Mouse (Mus musculus) right cerebral cortex, postnatal 10 days (tissue): ENCODE measurements around the gene Cga.
"Not testable (repeated sequence)": the region's sequence is repeated elsewhere in the genome, so short reads cannot be mapped to it uniquely, and the experiment has no call there.

Experiments
- DNase-seq, 2 experiments: peaks; one replicate each; pipeline ENCODE4 v3.0.0; 2021; ENCODE audit warnings: low spot score in 2 of 2

Cga gene

DNA sequence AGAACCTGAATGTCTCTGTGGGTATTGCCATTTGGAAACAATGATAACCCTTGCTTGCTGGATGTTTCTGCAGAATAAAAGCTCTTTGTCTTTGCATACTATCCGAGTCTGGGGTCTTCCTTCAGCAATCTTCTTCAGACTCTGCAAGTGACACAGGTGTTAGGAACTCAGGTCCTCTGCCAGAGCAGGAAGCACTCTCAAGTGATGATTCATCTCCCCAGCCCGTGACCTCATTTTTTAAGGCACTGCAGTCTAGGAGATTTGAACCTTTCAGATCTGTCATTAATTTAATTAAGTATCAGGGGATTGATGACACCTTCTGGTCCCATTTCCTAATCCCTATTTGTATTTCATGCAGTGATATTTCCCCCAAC is 3.8 kb upstream of the Cga start:
- no peak for DNase-seq

DNA sequence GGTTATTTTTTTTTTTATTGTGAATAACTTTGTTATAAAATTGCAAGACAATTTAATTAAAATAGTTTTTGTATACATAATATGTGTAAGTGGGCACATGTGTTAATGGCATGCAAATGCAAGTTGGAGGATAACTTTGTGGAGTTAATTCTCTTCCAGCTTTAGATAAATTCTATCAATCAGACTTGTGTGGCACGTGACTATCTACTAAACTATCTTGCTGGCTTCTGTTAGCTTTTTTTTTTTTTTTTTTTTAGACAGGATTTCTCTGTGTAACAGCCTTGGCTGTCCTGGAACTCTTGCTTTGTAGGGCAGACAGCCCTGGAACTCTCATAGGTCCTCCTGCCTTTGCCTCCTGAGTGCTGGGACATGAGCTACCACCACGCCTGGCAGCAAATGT is 4.9 kb downstream of the Cga start:
- no peak for DNase-seq

DNA sequence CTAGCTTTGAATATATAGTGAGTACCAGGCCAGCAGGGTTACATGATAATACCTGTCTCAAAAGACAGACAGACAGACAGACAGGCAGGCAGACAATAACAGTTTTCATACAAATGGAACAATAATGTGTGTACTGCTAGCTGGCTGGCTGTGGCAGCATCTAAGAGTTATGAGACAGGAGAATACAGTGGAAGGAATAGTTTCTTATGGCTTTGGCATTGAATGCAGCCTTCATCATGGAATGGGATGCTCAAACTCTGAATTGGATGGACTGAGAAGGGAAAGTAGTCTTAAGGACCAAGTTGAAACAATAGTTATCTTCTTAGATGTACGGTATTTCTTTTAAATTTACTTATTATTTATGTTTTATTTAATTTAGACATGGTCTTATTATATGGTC is 5.7 kb downstream of the Cga start:
- DNase-seq = no peak

DNA sequence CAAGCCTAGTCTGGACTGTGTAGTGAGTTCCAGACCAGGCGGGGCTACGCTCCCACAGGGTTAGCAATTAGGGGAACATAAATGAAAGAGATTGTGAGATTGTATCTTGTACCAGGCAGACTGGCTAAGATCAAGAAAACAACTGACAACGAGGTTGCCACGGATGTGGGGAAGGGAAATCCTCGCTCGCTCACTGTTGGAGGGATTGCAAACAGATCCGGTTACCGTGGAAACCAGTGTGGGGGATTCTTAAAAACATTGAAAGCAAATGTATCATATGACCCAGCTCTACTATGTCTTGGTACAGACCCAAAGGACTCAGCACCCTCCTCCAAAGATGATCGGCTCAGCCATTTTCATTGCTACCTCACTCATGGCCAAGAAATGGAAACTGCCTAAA is 6.6 kb downstream of the Cga start:
- peak; percentile 72 to 78 for DNase-seq

DNA sequence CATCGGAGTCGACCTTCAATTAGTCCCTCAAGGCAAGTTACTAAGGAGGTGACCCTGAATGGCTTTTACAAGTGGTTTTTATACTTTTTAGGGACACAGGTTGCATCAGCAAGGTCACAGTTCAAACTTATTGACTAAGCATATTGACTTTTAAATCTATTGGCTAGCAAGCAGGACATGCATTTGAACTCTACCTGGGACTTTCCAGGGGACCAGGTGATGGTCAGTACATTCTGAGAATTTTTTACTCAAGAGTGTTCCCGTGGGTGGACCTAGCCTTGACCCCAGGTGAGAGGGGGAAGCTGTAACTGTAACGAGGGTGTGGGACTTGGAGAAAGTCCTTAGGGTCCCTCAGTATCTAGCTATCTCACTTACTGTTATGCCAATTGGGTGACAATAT is 7.6 kb downstream of the Cga start:
- DNase-seq = no peak

- not testable (repeated sequence) for DNase-seq
These were observed 8.0 kb downstream of the Cga start for GRCm38 (mm10) chr4:34901582-34901981.

- no peak for DNase-seq
These were observed 11.8 kb downstream of the Cga start for GRCm38 (mm10) chr4:34905396-34905795.

- no peak for DNase-seq
These were observed 12.6 kb downstream of the Cga start for GRCm38 (mm10) chr4:34906151-34906550.

DNA sequence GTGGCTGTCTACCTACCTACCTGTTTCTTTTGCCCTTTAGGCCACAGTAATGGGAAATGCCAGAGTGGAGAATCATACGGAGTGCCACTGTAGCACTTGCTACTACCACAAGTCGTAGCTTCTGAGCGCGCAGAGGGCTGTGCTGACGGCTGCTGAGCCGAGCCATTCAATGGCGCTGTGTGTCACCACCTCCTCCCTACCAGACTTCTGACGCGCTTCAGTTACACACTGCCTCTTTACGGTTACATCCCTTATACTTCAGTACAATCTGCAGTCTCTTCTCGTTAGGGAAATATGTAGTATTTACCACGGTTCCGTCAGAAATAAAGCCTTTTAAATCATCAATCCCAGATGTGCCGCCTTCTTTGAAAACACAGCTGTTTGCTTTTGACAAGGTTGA is 13.4 kb downstream of the Cga start:
- no peak for DNase-seq

DNA sequence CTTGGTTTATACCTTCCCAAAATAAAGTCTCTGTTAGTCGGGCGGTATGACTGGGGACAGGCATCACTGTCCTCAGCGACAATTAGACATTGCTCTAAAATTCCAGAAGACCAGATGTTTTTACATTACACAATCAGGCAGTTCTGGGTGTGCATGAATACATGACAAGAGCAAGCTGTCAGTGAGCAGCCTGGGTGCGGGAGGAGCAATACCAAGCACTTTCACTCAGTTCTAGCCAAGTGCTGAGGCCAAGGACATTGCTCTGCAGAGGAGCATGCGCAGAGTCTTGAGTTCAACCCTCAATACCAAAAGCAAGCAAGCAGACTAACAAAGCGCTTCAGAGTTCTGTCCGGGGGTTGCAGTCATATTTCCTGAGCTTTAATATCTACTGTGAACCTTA is 14.5 kb downstream of the Cga start:
- DNase-seq = no peak

DNA sequence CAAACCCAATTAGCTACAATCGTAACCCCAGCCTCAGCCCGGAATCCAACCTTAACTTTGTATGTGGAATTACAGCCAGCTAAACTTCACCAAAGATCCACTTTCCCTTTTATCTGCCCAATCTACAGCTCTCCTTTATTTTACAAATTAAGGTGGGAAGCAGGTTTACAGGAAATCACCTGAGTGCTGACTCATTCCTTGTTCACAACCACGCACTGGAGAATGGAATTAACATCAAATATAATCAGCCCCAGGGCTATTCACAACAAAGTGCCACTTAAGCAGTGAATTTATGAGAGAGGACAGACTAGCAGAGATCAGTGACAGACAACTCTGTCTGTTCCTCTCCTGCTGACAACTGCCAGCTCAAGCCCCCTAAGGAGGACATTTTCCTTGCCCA is 17.8 kb downstream of the Cga start:
- DNase-seq = no peak

- DNase-seq = no peak
These were observed 18.6 kb downstream of the Cga start for GRCm38 (mm10) chr4:34912171-34912570.

DNA sequence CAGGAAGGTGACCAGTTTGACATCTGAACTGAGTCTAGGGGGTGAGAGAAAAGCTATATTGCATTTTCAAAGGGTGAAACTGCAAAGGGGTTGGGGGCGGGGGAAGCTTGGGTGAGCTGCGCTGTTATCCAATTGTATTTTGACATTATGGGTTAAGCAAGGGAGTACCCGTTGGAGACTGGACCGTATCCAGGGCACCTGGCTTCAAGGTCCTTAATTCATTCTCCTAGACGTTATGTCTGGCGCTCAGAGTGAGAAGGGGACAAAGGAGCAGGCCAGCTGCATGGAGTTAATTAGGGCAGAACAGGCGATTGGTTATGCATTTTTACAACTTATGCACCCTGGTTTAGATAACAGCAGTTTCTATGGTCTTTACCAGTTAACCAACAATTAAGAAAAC is 23.8 kb downstream of the Cga start:
- DNase-seq = no peak

DNA sequence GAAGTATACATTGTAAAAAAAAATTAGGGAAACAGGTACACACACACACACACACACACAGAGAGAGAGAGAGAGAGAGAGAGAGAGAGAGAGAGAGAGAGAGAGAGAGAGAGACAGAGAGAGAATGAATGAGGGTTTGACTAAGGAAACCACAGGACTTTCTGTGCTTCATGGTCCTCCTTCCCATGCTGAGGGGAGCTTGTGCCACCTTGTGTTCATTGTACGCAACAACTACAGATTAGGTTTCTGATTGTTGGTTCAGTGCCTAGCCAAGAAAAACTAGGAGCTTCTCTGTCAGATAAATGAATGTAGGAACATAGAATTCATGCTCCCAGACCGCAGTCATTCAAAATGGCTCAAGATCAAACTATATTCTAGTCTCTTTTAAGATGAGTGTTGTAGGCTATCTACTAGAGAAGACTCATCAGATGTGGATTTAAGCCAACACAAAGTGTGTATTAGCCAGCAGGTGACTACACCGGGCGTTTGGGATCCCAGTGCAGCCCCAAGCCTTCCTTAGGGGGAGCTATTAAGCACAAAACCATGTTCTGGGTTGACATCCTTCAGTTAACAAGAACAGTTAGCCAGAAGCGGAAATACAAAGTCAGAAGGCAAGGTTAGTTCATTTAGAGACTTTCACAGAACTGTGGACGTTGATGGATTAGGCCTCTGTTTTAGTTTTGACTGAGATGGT is 28.7 kb downstream of the Cga start:
- peak; percentile 73 to 76 for DNase-seq

DNA sequence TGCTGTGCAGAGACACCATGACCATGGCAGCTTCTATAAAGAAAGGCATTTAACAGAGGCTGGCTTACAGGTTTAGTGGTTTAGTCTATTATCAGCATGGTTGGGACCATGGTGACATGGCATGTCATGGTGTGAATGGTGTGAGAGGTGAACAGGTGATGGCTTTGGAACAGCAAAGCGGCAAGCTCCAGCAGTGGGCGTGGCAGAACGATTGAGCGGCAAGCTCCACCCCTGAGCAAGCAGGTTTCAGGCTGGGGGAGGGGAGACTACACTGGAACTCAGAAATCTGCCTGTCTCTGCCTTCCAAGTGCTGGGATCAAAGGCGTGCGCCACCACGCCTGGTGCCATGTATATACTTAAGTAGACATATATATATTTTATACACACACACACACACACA is 34.8 kb downstream of the Cga start:
- DNase-seq = not testable (repeated sequence)

- DNase-seq = no peak
These were observed 47.5 kb downstream of the Cga start for GRCm38 (mm10) chr4:34941046-34941445.

GRCm38 (mm10) chr4:34947181-34947580 is 53.6 kb downstream of the Cga start:
- DNase-seq = no peak

- DNase-seq = no peak
These were observed 60.1 kb downstream of the Cga start for GRCm38 (mm10) chr4:34953716-34954115.
